In the genomic region with DNA sequence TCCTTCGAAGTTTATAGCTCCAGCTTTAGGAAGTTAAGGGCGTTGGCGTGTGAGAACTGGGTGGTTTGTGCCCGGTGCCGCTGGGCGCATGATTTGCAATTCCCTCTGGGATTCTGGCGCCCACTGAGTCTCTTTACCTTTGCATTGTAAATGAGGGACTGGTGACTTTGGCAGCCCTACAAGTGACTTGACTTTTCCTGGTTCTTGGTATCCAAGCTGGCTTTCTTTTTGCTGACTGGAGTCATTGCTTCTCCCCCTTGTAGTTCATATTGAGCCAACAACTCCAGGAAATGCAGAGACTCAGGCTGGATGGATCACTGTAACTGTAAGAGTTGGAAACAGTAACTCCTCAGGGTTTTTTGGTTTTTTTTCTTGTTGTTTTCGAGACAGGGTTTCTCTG, we compare ENCODE assay signal across 9 mouse cellular contexts. TPM values are rescaled to one million over a fixed set of nuclear protein-coding genes. Genes with fewer than 3 reads are reported as not detected.
DNase-seq lines count a peak whose midpoint lies in the region; ATAC-seq and TF ChIP-seq lines count a peak whose summit lies in the region.
"Had no signal": no experiment of that assay in that cellular context is flagged by ENCODE, and none has a peak within 500 bp of the region (broad histone marks: within the 10 kb centered on the region; RNA-seq: fewer than 3 reads in every experiment).

No protein-coding gene starts in this region.

- peaks cover 0 to 27% of the 10 kb centered on the region in 2 experiments; a peak in 2 of 4 replicates for H3K4me1 ChIP-seq in CH12.LX (ENCODE audit: control insufficient read depth in 1 of 2, insufficient read depth in 2 of 2)
- peaks cover 36% of the 10 kb centered on the region for H3K4me1 ChIP-seq in forebrain, embryonic 16.5 days (replicated peaks; ENCODE audit: control insufficient read depth, insufficient read depth, low read length)
- H3K4me1 ChIP-seq in midbrain, embryonic 14.5 days (ENCODE audit: control insufficient read depth, insufficient read depth, low read length): peaks cover 37% of the 10 kb centered on the region

- H3K79me2 ChIP-seq in CH12.LX (replicated peaks; ENCODE audit: control insufficient read depth, extremely low read depth, insufficient read depth, poor library complexity, severe bottlenecking): no peaks in the 10 kb centered on the region

- H3K27me3 ChIP-seq in CH12.LX (replicated peaks): peaks cover 12% of the 10 kb centered on the region
- no peaks in the 10 kb centered on the region for H3K27me3 ChIP-seq in forebrain, embryonic 16.5 days (replicated peaks; ENCODE audit: control insufficient read depth, insufficient read depth, low read length)
- peaks cover 6% of the 10 kb centered on the region; the same call in 1 of the 2 replicates for H3K27me3 ChIP-seq in midbrain, embryonic 14.5 days (ENCODE audit: control insufficient read depth, insufficient read depth, low read length)

- TF ChIP-seq EP300 in CH12.LX (IDR thresholded peaks at IDR 0.05; ENCODE audit: low read length): peak; percentile 56

- no peak for TF ChIP-seq RAD21 in CH12.LX (IDR thresholded peaks at IDR 0.05; ENCODE audit: low read depth, low read length)

- peaks cover 0 to 2% of the 10 kb centered on the region in 2 experiments for H3K36me3 ChIP-seq in CH12.LX (replicated peaks in 1 of 2; ENCODE audit: control insufficient read depth in 1 of 2, insufficient read depth in 1 of 2, low read length in 1 of 2)
- no peaks in the 10 kb centered on the region for H3K36me3 ChIP-seq in forebrain, embryonic 16.5 days (ENCODE audit: control insufficient read depth, insufficient read depth)
- H3K36me3 ChIP-seq in midbrain, embryonic 14.5 days (ENCODE audit: control insufficient read depth, insufficient read depth, low read length): no peaks in the 10 kb centered on the region

- in situ Hi-C loops in CH12.LX (cut with MboI; ENCODE audit: low pct_ligation_motif_present, low pct_unique_long_range_greater_than_20kb, low sequenced_read_pairs): no loop called here

- no peak overlapping the region for H3K27ac ChIP-seq in CH12.LX (ENCODE audit: insufficient read depth, low read depth)
- H3K27ac ChIP-seq in forebrain, embryonic 16.5 days (ENCODE audit: low read length): peak overlapping the region; percentile 96
- peak overlapping the region; percentile 97 for H3K27ac ChIP-seq in midbrain, embryonic 14.5 days (replicated peaks; ENCODE audit: low read depth, low read length)

- no peaks in the 10 kb centered on the region for H3K9me3 ChIP-seq in CH12.LX (replicated peaks; ENCODE audit: low read length)
- no peaks in the 10 kb centered on the region for H3K9me3 ChIP-seq in forebrain, embryonic 16.5 days (ENCODE audit: control insufficient read depth, low read length)
- H3K9me3 ChIP-seq in midbrain, embryonic 14.5 days (ENCODE audit: control insufficient read depth, low read length): no peaks in the 10 kb centered on the region

- WGBS in forebrain, embryonic 16.5 days: 5% methylated on average over 8 of the region's 8 CpGs
- 6% methylated on average over 8 of the region's 8 CpGs for WGBS in midbrain, embryonic 14.5 days

- TF ChIP-seq POLR2A in CH12.LX (IDR thresholded peaks at IDR 0.05; ENCODE audit: low read depth, low read length): no peak

- H3K4me3 ChIP-seq in CH12.LX (replicated peaks in 1 of 3; ENCODE audit: low read depth in 2 of 3, low read length in 2 of 3, poor library complexity in 1 of 3): peak overlapping the region in 1 of 3 experiments; percentile 73
- H3K4me3 ChIP-seq in forebrain, embryonic 16.5 days (replicated peaks; ENCODE audit: low read length): peak overlapping the region; percentile 89
- peak overlapping the region; percentile 95 for H3K4me3 ChIP-seq in midbrain, embryonic 14.5 days (replicated peaks; ENCODE audit: low read depth, low read length)

- H3K9ac ChIP-seq in CH12.LX (ENCODE audit: insufficient read depth, low read depth): no peak overlapping the region
- H3K9ac ChIP-seq in forebrain, embryonic 16.5 days (replicated peaks; ENCODE audit: low read depth, low read length): peak overlapping the region; percentile 94
- H3K9ac ChIP-seq in midbrain, embryonic 14.5 days (replicated peaks; ENCODE audit: low read length): peak overlapping the region; percentile 96

- dilution Hi-C loops in CH12.LX (cut with MboI; ENCODE audit: extremely low pct_ligation_motif_present, extremely low pct_unique_long_range_greater_than_20kb, low sequenced_read_pairs): no loop called here

- peak; percentile 34 to 37 for DNase-seq in cerebellum, postnatal 10 days
- no peak for DNase-seq in cerebellum, postnatal 14 days
- DNase-seq in CH12.LX (ENCODE audit: extremely low read depth): peak; percentile 76
- DNase-seq in kidney, adult 9 months: peak; percentile 64
- DNase-seq in midbrain, embryonic 14.5 days: no peak
- DNase-seq in left cerebral cortex, adult 9 months (ENCODE audit: low spot score in 2 of 2): no peak

- H3K4me2 ChIP-seq in CH12.LX (ENCODE audit: insufficient read depth, low read depth, poor library complexity, severe bottlenecking): peak overlapping the region; percentile 80
- H3K4me2 ChIP-seq in forebrain, embryonic 16.5 days (ENCODE audit: low read length): peak overlapping the region; percentile 77
- peak overlapping the region; percentile 90 for H3K4me2 ChIP-seq in midbrain, embryonic 14.5 days (ENCODE audit: low read length)

- no peak for TF ChIP-seq CTCF in CH12.LX (conservative IDR thresholded peaks at IDR 0.05 in 1 of 2, IDR thresholded peaks at IDR 0.05 in 1 of 2; ENCODE audit: low read depth in 2 of 2, low read length in 2 of 2)

- no peak for ATAC-seq in forebrain, embryonic 16.5 days
- ATAC-seq in midbrain, embryonic 14.5 days (ENCODE audit: low FRiP score, low TSS enrichment): no peak
- no peak for ATAC-seq in granulocyte monocyte progenitor cell, adult 5-6 weeks (replicated peaks; ENCODE audit: poor library complexity, severe bottlenecking)

TF ChIP-seq in CH12.LX, 34 proteins besides CTCF, POLR2A, EP300 and RAD21:
- TF ChIP-seq USF1 (IDR thresholded peaks at IDR 0.05; ENCODE audit: low read depth, low read length): no peak
- TF ChIP-seq SIN3A (IDR thresholded peaks at IDR 0.05; ENCODE audit: low read length): peak; percentile 64; the same call in 1 of the 2 replicates
- TF ChIP-seq BHLHE40 (IDR thresholded peaks at IDR 0.05; ENCODE audit: low read depth, low read length): peak; percentile 78
- TF ChIP-seq MAFK (IDR thresholded peaks at IDR 0.05; ENCODE audit: insufficient replicate concordance, low read length): peak; percentile 74; the same call in 1 of the 2 replicates
- TF ChIP-seq POLR2AphosphoS2 (IDR thresholded peaks at IDR 0.05; ENCODE audit: low read depth, low read length): no peak
- TF ChIP-seq E2F4 (IDR thresholded peaks at IDR 0.05; ENCODE audit: insufficient replicate concordance, low read depth, low read length): no peak
- TF ChIP-seq HCFC1 (IDR thresholded peaks at IDR 0.05; ENCODE audit: low read depth, low read length): no peak
- TF ChIP-seq JUND (conservative IDR thresholded peaks at IDR 0.05; ENCODE audit: low read depth, low read length): no peak
- no peak for TF ChIP-seq NRF1 (IDR thresholded peaks at IDR 0.05; ENCODE audit: low read depth, low read length)
- no peak for TF ChIP-seq KAT2A (IDR thresholded peaks at IDR 0.05; ENCODE audit: insufficient replicate concordance, low read length)
- TF ChIP-seq ZKSCAN1 (IDR thresholded peaks at IDR 0.05; ENCODE audit: borderline replicate concordance, low read depth, low read length): no peak
- TF ChIP-seq ZC3H11A (IDR thresholded peaks at IDR 0.05; ENCODE audit: low read depth, low read length): no peak
- TF ChIP-seq TBP (conservative IDR thresholded peaks at IDR 0.05; ENCODE audit: low read depth, low read length): no peak
- no peak for TF ChIP-seq GABPA (IDR thresholded peaks at IDR 0.05; ENCODE audit: insufficient replicate concordance, low read depth, low read length)
- TF ChIP-seq MYC (IDR thresholded peaks at IDR 0.05; ENCODE audit: low read depth, low read length): no peak
- no peak for TF ChIP-seq ELF1 (IDR thresholded peaks at IDR 0.05; ENCODE audit: low read depth, low read length)
- TF ChIP-seq RCOR1 (conservative IDR thresholded peaks at IDR 0.05; ENCODE audit: low read depth, low read length): no peak
- TF ChIP-seq IRF4 (IDR thresholded peaks at IDR 0.05; ENCODE audit: low read depth, low read length): 0 out of 2 replicates have a peak, but pooled peaks have one; percentile 16
- peak; percentile 32; the same call in 1 of the 2 replicates for TF ChIP-seq MAX (IDR thresholded peaks at IDR 0.05; ENCODE audit: low read length)
- TF ChIP-seq MAZ (IDR thresholded peaks at IDR 0.05; ENCODE audit: low read depth, low read length): no peak
- TF ChIP-seq JUN (IDR thresholded peaks at IDR 0.05; ENCODE audit: insufficient read depth, low read depth, low read length): no peak
- TF ChIP-seq SMC3 (IDR thresholded peaks at IDR 0.05; ENCODE audit: low read depth, low read length): no peak
- TF ChIP-seq MXI1 (IDR thresholded peaks at IDR 0.05; ENCODE audit: low read depth, low read length): no peak
- no peak for TF ChIP-seq TCF12 (IDR thresholded peaks at IDR 0.05; ENCODE audit: low read depth, low read length)
- no peak for TF ChIP-seq CHD2 (IDR thresholded peaks at IDR 0.05; ENCODE audit: low read length)
- TF ChIP-seq USF2 (conservative IDR thresholded peaks at IDR 0.05; ENCODE audit: low read depth, low read length): no peak
- no peak for TF ChIP-seq ZMIZ1 (IDR thresholded peaks at IDR 0.05; ENCODE audit: low read depth, low read length)
- TF ChIP-seq ETS1 (conservative IDR thresholded peaks at IDR 0.05; ENCODE audit: low read depth, low read length): peak; percentile 53
- TF ChIP-seq PAX5 (IDR thresholded peaks at IDR 0.05; ENCODE audit: low read length): no peak
- TF ChIP-seq UBTF (IDR thresholded peaks at IDR 0.05; ENCODE audit: low read depth, low read length): no peak
- no peak for TF ChIP-seq NELFE (IDR thresholded peaks at IDR 0.05; ENCODE audit: low read depth, low read length)
- TF ChIP-seq MEF2A (IDR thresholded peaks at IDR 0.05; ENCODE audit: borderline replicate concordance, low read depth, low read length): no peak
- TF ChIP-seq CHD1 (IDR thresholded peaks at IDR 0.05; ENCODE audit: low read depth, low read length): no peak
- TF ChIP-seq ZNF384 (IDR thresholded peaks at IDR 0.05; ENCODE audit: low read depth, low read length): no peak; the same call in 1 of the 2 replicates

RNA-seq across cellular contexts. Expression of a gene that starts 1.9 kb away (rescaled TPM):
- total RNA-seq in CH12.LX (2012; rRNA removed) (9.5 and 12.5 TPM in 2 replicates), CH12.LX (2014; rRNA removed) (46.4 and 48.3 TPM in 2 replicates)
- 50.4 and 58.5 TPM in 2 replicates for polyA plus RNA-seq in CH12.LX (2012; ENCODE audit: insufficient read length, low read depth)
- polyA plus RNA-seq in forebrain, embryonic 16.5 days (2015; fragmentation: Nextera tagmentation; extraction: Ambion mirVana): 554 and 700 TPM in 2 replicates
- polyA plus RNA-seq in midbrain, embryonic 14.5 days (2014; fragmentation: Nextera tagmentation; extraction: Ambion mirVana): 417 and 560 TPM in 2 replicates
- total RNA-seq in granulocyte monocyte progenitor cell, adult 5-6 weeks (2014; fragmentation: Nextera tagmentation): 34.5 and 37.7 TPM in 2 replicates
- 24.6 and 28.0 TPM in 2 replicates for total RNA-seq in granulocyte monocyte progenitor cell, adult 5-6 weeks (2017)
- total RNA-seq: MEL had no signal

Comparison
In these comparisons a context has a peak if more than half of its experiments do, and no peak if none do; other contexts are left out.
1. DNase-seq: peak in cerebellum, postnatal 10 days (2 of 2), CH12.LX (single experiment) and kidney, adult 9 months (single experiment); none in cerebellum, postnatal 14 days (0 of 2), midbrain, embryonic 14.5 days (single experiment) and left cerebral cortex, adult 9 months (0 of 2).
2. Peak in every context shown above with its lines, with median percentiles within 50 percentile points of each other: H3K4me2 ChIP-seq.